Mouse (Mus musculus) cerebellum, postnatal 4 days (tissue): ENCODE measurements around the gene Gm45713.
A peak's percentile ranks its signal among the peaks of the same experiment; 100 is the strongest.
"Not testable (repeated sequence)": the region's sequence is repeated elsewhere in the genome, so short reads cannot be mapped to it uniquely, and the experiment has no call there.

Experiments used
- DNase-seq, 2 experiments: peaks; one replicate each; pipeline ENCODE4 v3.0.0; 2022; ENCODE audit warnings: low spot score in 2 of 2, mixed read lengths in 1 of 2

Gene Gm45713

GRCm38 (mm10) chr7:45144368-45145174 lies 8.5 kb upstream of the Gm45713 start:
- no peak for DNase-seq

GRCm38 (mm10) chr7:45141914-45142313 lies 5.9 kb upstream of the Gm45713 start:
- DNase-seq = no peak

GRCm38 (mm10) chr7:45141319-45141718 lies 5.3 kb upstream of the Gm45713 start:
- DNase-seq = no peak

- DNase-seq = no peak
These were observed 4.1 kb upstream of the Gm45713 start for GRCm38 (mm10) chr7:45139904-45140723.

- no peak for DNase-seq
These were observed 2.4 kb upstream of the Gm45713 start for GRCm38 (mm10) chr7:45138403-45138802.

GRCm38 (mm10) chr7:45137171-45138006 lies 1.4 kb upstream of the Gm45713 start:
- no peak for DNase-seq

- DNase-seq = no peak
These were observed 661 bp downstream of the Gm45713 start for GRCm38 (mm10) chr7:45135370-45135769.

- DNase-seq = no peak
These were observed 1.4 kb downstream of the Gm45713 start for GRCm38 (mm10) chr7:45134544-45135026.

GRCm38 (mm10) chr7:45133446-45134159 lies 2.4 kb downstream of the Gm45713 start:
- DNase-seq = no peak

GRCm38 (mm10) chr7:45131850-45132249 lies 4.2 kb downstream of the Gm45713 start:
- DNase-seq = no peak

- no peak for DNase-seq
These were observed 6.1 kb downstream of the Gm45713 start for GRCm38 (mm10) chr7:45129776-45130512.

- peak in 1 of 2 experiments; percentile 42 for DNase-seq
These were observed 6.7 kb downstream of the Gm45713 start for GRCm38 (mm10) chr7:45129318-45129717.

GRCm38 (mm10) chr7:45128624-45129246 lies 7.3 kb downstream of the Gm45713 start, which contains the start of gene Rpl13a:
Rpl13a (minus strand) TSS chr7:45128761.
- peak; percentile 88 to 97 for DNase-seq

- DNase-seq = no peak
These were observed 8.3 kb downstream of the Gm45713 start for GRCm38 (mm10) chr7:45127700-45128224.

GRCm38 (mm10) chr7:45126844-45127699 lies 9.0 kb downstream of the Gm45713 start:
- no peak for DNase-seq

- DNase-seq = no peak
These were observed 9.7 kb downstream of the Gm45713 start for GRCm38 (mm10) chr7:45126147-45126843.

- DNase-seq = not testable (repeated sequence)
These were observed 10.4 kb downstream of the Gm45713 start for GRCm38 (mm10) chr7:45125649-45126048.

GRCm38 (mm10) chr7:45125144-45125600 lies 10.9 kb downstream of the Gm45713 start:
- DNase-seq = no peak
